Mouse (Mus musculus) ZHBTc4 (cell line): ENCODE data around the gene Gadd45gip1.
"Not testable (repeated sequence)": the region's sequence is repeated elsewhere in the genome, so short reads cannot be mapped to it uniquely, and the experiment has no call there.

Source experiments
- DNase-seq: peaks from one replicate; pipeline ENCODE4 v3.0.0-alpha.2; 2011; ENCODE audit warnings: low read depth, low spot score

The Gadd45gip1 gene

DNA sequence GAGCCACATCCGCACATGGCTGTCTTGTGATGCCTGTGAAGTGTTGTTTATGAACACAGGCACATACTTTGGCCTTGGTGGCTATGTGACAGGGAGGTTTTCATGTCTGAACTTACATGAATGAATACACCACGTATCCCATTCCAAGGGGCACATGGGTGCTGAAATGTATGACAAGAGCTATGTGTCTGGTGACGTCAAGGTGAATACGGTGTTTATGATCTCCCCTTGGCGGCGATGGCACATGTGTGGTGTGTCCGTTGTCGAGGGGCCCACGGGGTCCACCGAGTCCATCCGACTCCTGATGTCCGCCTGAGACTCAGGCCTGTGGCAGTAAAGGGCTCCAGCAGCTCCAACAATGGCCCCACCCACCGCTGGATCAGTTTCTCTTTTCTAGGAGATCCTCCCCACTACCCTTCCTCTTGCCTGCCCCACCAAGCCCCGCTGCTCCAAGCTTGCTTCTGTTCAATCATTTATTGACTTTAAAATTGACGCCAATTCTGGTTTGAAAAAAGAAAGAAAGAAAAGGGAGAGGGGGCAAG is 34.0 kb upstream of the Gadd45gip1 start:
- no peak for DNase-seq

DNA sequence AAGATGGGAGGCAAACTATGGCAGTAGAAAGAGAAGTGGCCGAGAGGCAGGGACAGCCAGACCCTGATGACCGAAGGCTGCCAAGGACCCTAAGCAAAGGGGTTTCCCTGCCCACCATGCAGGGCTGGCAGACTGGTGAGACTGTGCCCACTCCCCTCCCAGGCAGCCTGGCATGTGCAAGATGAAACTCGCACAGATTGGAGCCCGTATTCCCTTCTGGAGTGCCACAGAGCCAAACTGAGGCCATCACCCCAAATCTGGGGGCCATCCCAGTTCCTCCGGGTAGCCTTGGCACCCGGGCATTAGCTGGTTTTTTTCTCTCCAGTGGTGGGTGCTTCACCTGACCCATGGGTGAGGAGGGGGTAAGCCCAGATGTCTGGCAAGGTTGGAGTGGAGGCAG is 33.4 kb upstream of the Gadd45gip1 start:
- DNase-seq = no peak

DNA sequence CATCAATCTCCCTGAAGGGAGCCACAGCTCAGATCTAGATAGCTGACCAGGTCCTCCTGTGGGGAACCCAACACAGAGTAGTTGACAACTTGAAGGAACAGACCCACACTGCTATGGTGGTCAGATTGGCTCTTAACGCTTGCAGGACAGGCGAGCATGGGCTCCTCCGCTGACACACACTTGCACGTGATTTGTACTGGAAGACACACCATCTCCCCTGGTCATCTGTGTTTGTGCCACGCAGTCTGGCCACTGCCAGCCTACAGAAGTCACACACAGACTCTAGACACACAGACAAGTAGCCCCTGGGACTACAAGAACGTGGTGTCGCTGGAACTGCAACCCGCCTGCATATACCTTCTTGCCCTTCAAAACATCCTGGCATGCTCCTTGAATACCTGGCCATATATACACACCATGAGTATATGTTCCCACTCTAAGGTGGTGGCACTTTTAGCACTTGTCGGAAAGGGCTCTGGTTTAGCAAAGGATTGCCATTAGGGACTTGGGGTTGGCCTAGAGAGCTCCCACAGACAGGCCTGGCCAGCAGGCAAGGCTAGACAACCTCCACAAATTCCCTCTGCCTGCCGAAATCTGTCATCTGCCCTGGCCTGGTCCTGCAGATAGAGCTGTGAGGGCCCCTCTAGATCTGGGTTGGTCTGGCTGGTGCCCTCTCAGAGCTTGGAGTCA is 32.7 kb upstream of the Gadd45gip1 start:
- no peak for DNase-seq

GRCm38 (mm10) chr8:84799136-84799931 is 32.0 kb upstream of the Gadd45gip1 start:
- peak; percentile 77 for DNase-seq

DNA sequence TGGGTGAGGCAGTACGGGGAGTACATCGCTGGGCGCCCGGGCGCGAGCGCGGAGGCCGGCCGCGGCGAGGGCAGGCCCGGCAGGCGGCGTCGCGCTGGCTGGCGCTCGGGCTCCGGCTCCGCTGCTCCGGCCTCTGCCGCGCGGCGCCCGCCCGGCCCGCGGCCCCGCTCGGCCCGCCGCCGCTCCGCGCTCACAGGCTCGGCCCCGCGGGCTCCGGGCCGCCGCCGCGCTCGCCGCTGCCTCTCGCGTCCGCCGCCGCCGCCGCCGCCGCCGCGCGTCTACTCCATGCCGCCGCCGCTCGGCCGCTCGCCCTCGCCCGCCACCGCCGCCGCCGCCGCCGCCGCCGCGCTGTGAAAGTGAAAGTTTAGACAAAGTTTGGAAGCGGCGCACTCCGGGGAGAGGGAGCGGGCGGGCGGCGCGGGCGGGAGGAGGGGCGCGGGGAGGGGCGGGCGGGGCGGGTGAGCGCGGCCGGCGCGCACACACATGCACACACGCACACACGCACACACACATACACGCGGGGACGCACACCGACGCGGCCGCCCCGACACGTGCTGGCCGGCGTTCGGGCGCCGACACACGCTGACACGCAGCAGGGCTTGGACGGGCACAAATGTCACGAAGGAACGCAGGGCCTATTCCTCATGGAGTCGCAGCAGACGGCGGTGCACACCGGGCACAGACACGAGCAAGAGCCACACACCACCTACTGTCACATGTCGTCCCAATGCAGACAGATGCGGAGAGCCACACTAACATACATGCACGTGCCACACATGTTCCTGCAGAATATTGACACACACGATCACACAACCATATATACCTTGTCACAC is 31.1 kb upstream of the Gadd45gip1 start, which contains the start of gene Nfix:
TSS of gene Nfix (minus strand) at position 346 of the 833 bp plus-strand sequence.
- peak; percentile 61 for DNase-seq

- peak; percentile 72 for DNase-seq
Observed at GRCm38 (mm10) chr8:84806031-84806430, 25.3 kb upstream of the Gadd45gip1 start.

GRCm38 (mm10) chr8:84809109-84809940 is 22.0 kb upstream of the Gadd45gip1 start:
- no peak for DNase-seq

DNA sequence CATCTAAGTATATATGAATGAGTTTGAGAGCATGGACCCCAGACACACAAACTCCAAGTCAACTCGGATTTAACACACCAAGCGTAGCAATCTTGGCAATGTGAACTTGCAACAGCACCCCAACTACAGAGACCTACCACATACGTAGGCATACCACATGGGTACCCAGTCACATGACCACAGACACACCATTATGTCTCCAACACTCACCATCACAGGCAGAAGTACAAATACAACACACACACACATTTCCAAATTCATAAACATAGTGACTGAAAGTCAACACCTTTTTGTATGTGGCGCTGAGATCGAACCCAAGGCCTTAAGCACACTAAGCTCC is 21.4 kb upstream of the Gadd45gip1 start:
- no peak for DNase-seq

GRCm38 (mm10) chr8:84810896-84811295 is 20.4 kb upstream of the Gadd45gip1 start:
- peak; percentile 89 for DNase-seq

DNA sequence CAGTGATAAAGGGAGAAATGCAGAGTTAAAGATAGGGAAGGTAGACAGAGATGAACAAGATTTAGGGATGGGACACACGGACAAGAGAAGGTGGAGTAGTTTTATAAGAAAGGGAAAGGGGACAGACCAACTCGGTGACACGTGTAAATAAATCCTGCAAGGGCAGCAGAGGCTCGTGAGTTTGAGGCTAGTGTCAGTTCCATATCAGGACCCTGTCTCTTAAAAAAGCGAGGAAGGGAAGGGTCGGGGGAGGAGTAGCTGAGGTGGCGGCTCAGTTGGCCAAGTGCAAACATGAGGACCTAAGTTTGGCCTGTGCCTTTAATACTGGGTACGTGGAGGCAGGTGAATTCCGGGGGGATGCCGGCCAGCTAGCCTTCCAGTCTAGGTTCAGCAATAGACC is 20.0 kb upstream of the Gadd45gip1 start:
- no peak for DNase-seq

GRCm38 (mm10) chr8:84813059-84813458 is 18.3 kb upstream of the Gadd45gip1 start:
- DNase-seq = peak; percentile 80

- DNase-seq = no peak
Observed at GRCm38 (mm10) chr8:84813830-84814229, 17.5 kb upstream of the Gadd45gip1 start.

GRCm38 (mm10) chr8:84814240-84814554 is 17.1 kb upstream of the Gadd45gip1 start:
- DNase-seq = no peak

DNA sequence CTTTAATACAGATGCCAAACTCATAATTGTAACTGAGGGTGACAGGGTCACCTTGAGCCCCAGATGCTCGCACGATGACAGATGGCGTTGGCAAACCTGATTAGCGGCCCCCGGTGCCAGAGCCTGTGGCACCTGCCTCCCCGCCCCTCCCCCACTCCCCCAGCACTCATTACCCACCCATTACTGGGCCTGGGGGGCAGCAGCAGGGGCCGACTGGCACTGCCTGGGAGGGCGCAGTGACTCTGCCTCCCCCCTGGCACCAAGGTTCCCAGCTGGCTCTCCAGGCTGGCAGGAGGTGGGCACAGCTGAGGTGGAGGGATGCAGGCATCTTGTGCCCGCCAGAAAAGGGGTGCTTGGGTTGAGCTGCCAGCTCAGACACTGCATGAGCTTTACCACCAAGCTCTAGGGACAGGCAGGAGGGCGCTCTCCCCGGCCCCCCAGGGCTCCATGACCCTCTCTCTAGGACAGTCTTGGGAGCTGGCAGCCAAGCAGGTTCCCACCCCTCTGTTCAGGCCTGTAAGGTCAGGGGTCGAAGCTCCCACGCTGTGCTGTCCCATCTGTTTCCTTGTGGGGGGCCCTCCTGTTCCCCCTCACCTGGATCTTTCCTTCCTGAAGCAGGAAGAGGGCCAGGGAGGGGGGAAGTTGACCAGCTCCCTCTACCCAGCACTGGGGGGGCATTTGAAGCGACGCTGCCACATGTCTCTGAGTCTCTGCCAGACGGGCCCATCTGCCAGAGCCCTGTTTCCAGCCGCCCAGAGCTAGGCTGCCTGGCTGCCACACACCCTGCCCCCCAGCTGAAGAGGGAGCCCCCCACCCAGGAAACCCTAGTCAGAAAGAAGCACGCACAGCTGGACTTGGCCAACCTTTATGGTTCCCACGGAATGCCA is 16.5 kb upstream of the Gadd45gip1 start:
- no peak for DNase-seq

GRCm38 (mm10) chr8:84815547-84815946 is 15.8 kb upstream of the Gadd45gip1 start:
- peak; percentile 95 for DNase-seq

DNA sequence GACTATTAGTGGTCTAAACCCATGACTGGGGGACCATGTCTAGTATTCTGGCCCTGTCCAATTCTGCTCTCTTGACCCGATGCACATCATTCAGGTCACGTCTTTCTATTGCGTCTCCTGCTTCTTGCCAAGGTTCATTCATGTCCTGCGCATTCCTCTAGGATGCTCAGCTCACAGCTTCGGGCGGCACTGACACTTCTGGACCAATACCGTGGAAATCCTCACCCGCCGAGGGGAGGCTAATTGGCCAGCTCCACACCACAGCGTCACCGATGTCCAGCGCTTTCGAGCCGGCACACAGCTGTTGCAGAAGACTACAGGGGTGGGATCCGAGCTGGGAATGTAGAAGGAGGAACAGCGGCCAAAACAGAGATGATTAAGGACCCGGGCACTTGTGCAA is 15.2 kb upstream of the Gadd45gip1 start:
- DNase-seq = peak; percentile 27

GRCm38 (mm10) chr8:84822723-84823122 is 8.6 kb upstream of the Gadd45gip1 start, which contains the start of gene Dand5:
Dand5 (minus strand) TSS chr8:84822823.
- DNase-seq = no peak

- DNase-seq = peak; percentile 92
Observed at GRCm38 (mm10) chr8:84823653-84824052, 7.7 kb upstream of the Gadd45gip1 start.

- DNase-seq = no peak
Observed at GRCm38 (mm10) chr8:84825636-84826035, 5.7 kb upstream of the Gadd45gip1 start.

- not testable (repeated sequence) for DNase-seq
Observed at GRCm38 (mm10) chr8:84826518-84826917, 4.8 kb upstream of the Gadd45gip1 start.
